Mouse (Mus musculus): ENCODE results near the gene Gimap4. TPM values are rescaled to one million over a fixed set of nuclear protein-coding genes. Genes with fewer than 3 reads are reported as not detected.
A peak's percentile ranks its signal among the peaks of the same experiment; 100 is the strongest.

Gimap4 gene
- total and polyA plus RNA-seq, 3 experiments, result 113 to 264 (median 203) TPM

- Histone ChIP-seq H3K4me3 (replicated peaks in 1 of 3; ENCODE audit: low read depth in 2 of 3, low read length in 2 of 3, poor library complexity in 1 of 3) (no peak overlapping the region), H3K9ac (ENCODE audit: insufficient read depth, low read depth) (no peak overlapping the region), H3K4me1 (ENCODE audit: control insufficient read depth in 1 of 2, insufficient read depth in 2 of 2) (peaks cover 29 to 75% of the 10 kb centered on the region in 2 experiments), H3K27ac (ENCODE audit: insufficient read depth, low read depth) (no peak overlapping the region), H3K79me2 (replicated peaks; ENCODE audit: control insufficient read depth, extremely low read depth, insufficient read depth, poor library complexity, severe bottlenecking) (no peaks in the 10 kb centered on the region), H3K9me3 (replicated peaks; ENCODE audit: low read length) (no peaks in the 10 kb centered on the region), H3K36me3 (replicated peaks in 1 of 2; ENCODE audit: control insufficient read depth in 1 of 2, insufficient read depth in 1 of 2, low read length in 1 of 2) (peaks cover 0 to 4% of the 10 kb centered on the region in 2 experiments), H3K27me3 (replicated peaks) (no peaks in the 10 kb centered on the region), H3K4me2 (ENCODE audit: insufficient read depth, low read depth, poor library complexity, severe bottlenecking) (no peak overlapping the region)
- dilution Hi-C loops (cut with MboI; ENCODE audit: extremely low pct_ligation_motif_present, extremely low pct_unique_long_range_greater_than_20kb, low sequenced_read_pairs), result no loop called here
- in situ Hi-C loops (cut with MboI; ENCODE audit: low pct_ligation_motif_present, low pct_unique_long_range_greater_than_20kb, low sequenced_read_pairs), result no loop called here
- DNase-seq (ENCODE audit: extremely low read depth), result no peak
- peak; percentile 43 for TF ChIP-seq ELF1 (IDR thresholded peaks at IDR 0.05; ENCODE audit: low read depth, low read length)
- no peak for TF ChIP-seq MYC (IDR thresholded peaks at IDR 0.05; ENCODE audit: low read depth, low read length)
- no peak for TF ChIP-seq IRF4 (IDR thresholded peaks at IDR 0.05; ENCODE audit: low read depth, low read length)
Observed at GRCm38 (mm10) chr6:48727761-48728160, 43.4 kb downstream of the Gimap4 start.

- Histone ChIP-seq H3K36me3 (replicated peaks in 1 of 2; ENCODE audit: control insufficient read depth in 1 of 2, insufficient read depth in 1 of 2, low read length in 1 of 2) (peaks cover 0 to 9% of the 10 kb centered on the region in 2 experiments), H3K9me3 (replicated peaks; ENCODE audit: low read length) (peaks cover 2% of the 10 kb centered on the region), H3K4me3 (replicated peaks in 1 of 3; ENCODE audit: low read depth in 2 of 3, low read length in 2 of 3, poor library complexity in 1 of 3) (no peak overlapping the region), H3K4me2 (ENCODE audit: insufficient read depth, low read depth, poor library complexity, severe bottlenecking) (peak overlapping the region; percentile 26), H3K79me2 (replicated peaks; ENCODE audit: control insufficient read depth, extremely low read depth, insufficient read depth, poor library complexity, severe bottlenecking) (peaks cover 7% of the 10 kb centered on the region; the same call in 1 of the 2 replicates), H3K27ac (ENCODE audit: insufficient read depth, low read depth) (peak overlapping the region; percentile 67), H3K27me3 (replicated peaks) (no peaks in the 10 kb centered on the region), H3K4me1 (ENCODE audit: control insufficient read depth in 1 of 2, insufficient read depth in 2 of 2) (peaks cover 19 to 75% of the 10 kb centered on the region in 2 experiments), H3K9ac (ENCODE audit: insufficient read depth, low read depth) (no peak overlapping the region; the same call in 1 of the 2 replicates)
- in situ Hi-C loops (cut with MboI; ENCODE audit: low pct_ligation_motif_present, low pct_unique_long_range_greater_than_20kb, low sequenced_read_pairs) (no loop called here), dilution Hi-C loops (cut with MboI; ENCODE audit: extremely low pct_ligation_motif_present, extremely low pct_unique_long_range_greater_than_20kb, low sequenced_read_pairs) (no loop called here)
- DNase-seq (ENCODE audit: extremely low read depth), result peak; percentile 89
- TF ChIP-seq USF2 (conservative IDR thresholded peaks at IDR 0.05; ENCODE audit: low read depth, low read length) (no peak), TBP (conservative IDR thresholded peaks at IDR 0.05; ENCODE audit: low read depth, low read length) (no peak), MAX (IDR thresholded peaks at IDR 0.05; ENCODE audit: low read length) (peak; percentile 96), JUND (conservative IDR thresholded peaks at IDR 0.05; ENCODE audit: low read depth, low read length) (peak; percentile 69), ZKSCAN1 (IDR thresholded peaks at IDR 0.05; ENCODE audit: borderline replicate concordance, low read depth, low read length) (no peak), E2F4 (IDR thresholded peaks at IDR 0.05; ENCODE audit: insufficient replicate concordance, low read depth, low read length) (no peak), RCOR1 (conservative IDR thresholded peaks at IDR 0.05; ENCODE audit: low read depth, low read length) (peak; percentile 83), SMC3 (IDR thresholded peaks at IDR 0.05; ENCODE audit: low read depth, low read length) (peak; percentile 48), TCF12 (IDR thresholded peaks at IDR 0.05; ENCODE audit: low read depth, low read length) (peak; percentile 95), JUN (IDR thresholded peaks at IDR 0.05; ENCODE audit: insufficient read depth, low read depth, low read length) (peak; percentile 48; the same call in 1 of the 2 replicates), MXI1 (IDR thresholded peaks at IDR 0.05; ENCODE audit: low read depth, low read length) (peak; percentile 88), BHLHE40 (IDR thresholded peaks at IDR 0.05; ENCODE audit: low read depth, low read length) (peak; percentile 100), CTCF (conservative IDR thresholded peaks at IDR 0.05 in 1 of 2, IDR thresholded peaks at IDR 0.05 in 1 of 2; ENCODE audit: low read depth in 2 of 2, low read length in 2 of 2) (no peak), ZMIZ1 (IDR thresholded peaks at IDR 0.05; ENCODE audit: low read depth, low read length) (peak; percentile 57; the same call in 1 of the 2 replicates), UBTF (IDR thresholded peaks at IDR 0.05; ENCODE audit: low read depth, low read length) (no peak), GABPA (IDR thresholded peaks at IDR 0.05; ENCODE audit: insufficient replicate concordance, low read depth, low read length) (no peak), USF1 (IDR thresholded peaks at IDR 0.05; ENCODE audit: low read depth, low read length) (peak; percentile 40; the same call in 1 of the 2 replicates), KAT2A (IDR thresholded peaks at IDR 0.05; ENCODE audit: insufficient replicate concordance, low read length) (no peak), POLR2A (IDR thresholded peaks at IDR 0.05; ENCODE audit: low read depth, low read length) (0 out of 2 replicates have a peak, but pooled peaks have one; percentile 42), MYC (IDR thresholded peaks at IDR 0.05; ENCODE audit: low read depth, low read length) (peak; percentile 98), HCFC1 (IDR thresholded peaks at IDR 0.05; ENCODE audit: low read depth, low read length) (peak; percentile 32; the same call in 1 of the 2 replicates), POLR2AphosphoS2 (IDR thresholded peaks at IDR 0.05; ENCODE audit: low read depth, low read length) (no peak), MAFK (IDR thresholded peaks at IDR 0.05; ENCODE audit: insufficient replicate concordance, low read length) (peak; percentile 74), SIN3A (IDR thresholded peaks at IDR 0.05; ENCODE audit: low read length) (peak; percentile 85), CHD2 (IDR thresholded peaks at IDR 0.05; ENCODE audit: low read length) (peak; percentile 79), IRF4 (IDR thresholded peaks at IDR 0.05; ENCODE audit: low read depth, low read length) (peak; percentile 84), NELFE (IDR thresholded peaks at IDR 0.05; ENCODE audit: low read depth, low read length) (no peak), ZC3H11A (IDR thresholded peaks at IDR 0.05; ENCODE audit: low read depth, low read length) (no peak), EP300 (IDR thresholded peaks at IDR 0.05; ENCODE audit: low read length) (peak; percentile 94), MAZ (IDR thresholded peaks at IDR 0.05; ENCODE audit: low read depth, low read length) (peak; percentile 76; the same call in 1 of the 2 replicates), ELF1 (IDR thresholded peaks at IDR 0.05; ENCODE audit: low read depth, low read length) (no peak; the same call in 1 of the 2 replicates), PAX5 (IDR thresholded peaks at IDR 0.05; ENCODE audit: low read length) (no peak), RAD21 (IDR thresholded peaks at IDR 0.05; ENCODE audit: low read depth, low read length) (peak; percentile 20)
Observed at GRCm38 (mm10) chr6:48732864-48733304, 48.5 kb downstream of the Gimap4 start.
